Mouse (Mus musculus) testis, adult 10 weeks (tissue): Measurements from ENCODE around the gene Rnf4. TPM values are rescaled to one million over a fixed set of nuclear protein-coding genes. Genes with fewer than 3 reads are reported as not detected.

ENCODE experiments used
- polyA plus RNA-seq: library from polyadenylated mRNA; stranded (reverse); fragments of 350-450 nt; fragmentation: Illumina TruSeq; extraction: RNeasy Lipid Tissue Mini Kit (QIAGEN cat#74804); gene quantifications from one replicate; pipeline ENCODE4 v1.2.3, GENCODE M21; 2014; ENCODE audit warnings: low read depth, low replicate concordance

The Rnf4 gene
- polyA plus RNA-seq = 371 TPM

DNA sequence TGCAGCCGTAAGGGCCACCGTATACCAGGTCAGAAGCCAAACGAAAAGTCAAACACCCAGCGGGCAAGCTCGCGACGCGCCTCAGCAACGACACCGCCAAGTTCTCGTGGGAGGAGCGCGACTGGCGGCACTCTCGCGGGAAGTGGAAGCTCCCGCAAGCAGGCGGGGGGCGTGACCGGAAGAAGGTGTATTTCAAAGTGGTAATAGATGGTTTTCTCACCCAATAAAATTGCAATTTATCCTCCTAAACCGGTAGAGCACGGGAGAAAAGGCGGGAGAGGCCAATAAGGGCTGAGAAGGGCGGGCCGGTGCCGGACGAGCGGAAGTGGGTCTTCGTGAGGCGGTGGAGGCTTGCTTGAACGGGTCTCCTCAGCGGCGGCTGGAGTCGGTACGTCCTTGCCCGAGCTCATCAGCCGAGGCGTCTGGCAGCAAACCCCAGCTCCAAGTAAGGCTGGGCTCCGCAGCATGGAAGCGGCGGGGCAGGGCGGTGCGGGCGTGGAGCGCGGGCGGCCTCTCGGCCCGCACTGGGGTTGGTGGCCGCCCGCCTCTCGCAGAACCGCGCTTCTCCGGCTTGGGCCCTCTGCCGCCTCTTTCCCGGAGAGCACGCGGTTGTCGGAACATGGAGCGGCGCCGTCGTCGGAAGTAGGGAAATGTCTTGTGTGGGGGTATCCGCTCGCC lies at the start of gene Rnf4:
Gene Rnf4, plus strand, starts transcription at position 193 of the 678 bp plus-strand sequence.

DNA sequence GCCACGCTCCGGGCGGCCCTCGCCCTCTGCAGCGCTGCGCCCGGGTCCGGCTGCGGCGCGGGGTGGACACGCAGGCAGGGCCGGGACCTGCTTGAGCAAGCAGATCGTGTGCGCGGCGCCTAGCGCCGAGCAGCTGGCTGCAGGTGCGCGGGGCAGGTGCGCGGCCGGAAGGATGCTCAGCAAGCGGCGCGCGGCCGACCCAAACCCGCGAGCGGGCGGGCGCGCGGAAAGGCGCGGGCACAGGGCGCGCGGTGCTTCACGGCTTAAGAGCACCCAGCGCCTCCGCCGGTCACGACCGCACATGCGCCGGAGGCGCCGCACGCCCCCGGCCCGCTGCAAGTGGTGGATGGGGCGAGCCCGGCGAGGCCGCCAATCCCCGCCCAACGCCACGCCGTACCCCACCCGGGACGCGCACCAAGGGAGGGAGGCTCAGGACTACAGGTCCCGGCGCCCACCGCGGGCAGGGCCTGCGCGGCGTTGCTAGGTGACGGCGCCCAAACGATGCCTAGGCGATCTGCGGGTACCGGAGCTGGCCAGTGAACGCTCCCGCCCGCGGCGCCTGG lies 47.9 kb upstream of the Rnf4 start, which contains the start of the genes Zfyve28 and Cfap99:
Gene Zfyve28, minus strand, starts transcription at position 296 of the 563 bp plus-strand sequence.
Gene Cfap99, plus strand, starts transcription at position 447 of the 563 bp plus-strand sequence.

DNA sequence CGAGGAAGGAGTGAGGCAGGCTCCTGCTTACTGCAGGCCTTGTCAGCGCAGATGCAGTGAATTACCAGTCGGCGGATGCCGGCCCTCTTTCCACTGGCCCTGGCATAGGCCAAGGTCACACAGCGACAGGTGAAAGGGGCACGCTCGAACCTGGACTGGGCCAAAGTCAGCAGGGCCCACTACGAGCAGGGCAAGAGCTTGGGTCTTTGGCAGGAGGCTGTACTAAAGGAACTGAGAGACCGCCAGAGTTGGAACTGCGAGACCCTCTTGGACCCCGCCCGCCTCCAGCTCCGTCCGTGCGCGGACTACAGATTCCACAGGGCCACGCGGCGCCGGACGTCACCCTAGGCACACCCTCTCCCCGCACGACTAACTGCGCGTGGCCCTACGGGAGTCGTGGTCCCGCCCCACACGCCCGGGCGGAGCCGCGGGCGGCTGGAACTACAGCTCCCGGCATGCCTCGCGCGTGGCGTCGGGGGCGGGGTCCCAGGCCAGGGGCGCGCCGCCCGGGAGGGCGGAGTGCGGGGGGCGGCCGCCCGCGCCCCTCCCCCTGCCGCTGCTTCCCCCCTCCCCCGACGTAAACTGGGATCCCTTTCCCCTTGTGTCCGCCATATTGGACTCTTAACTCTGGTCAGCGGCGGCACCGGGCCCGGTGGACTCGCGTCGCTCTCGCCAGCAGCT lies 33.4 kb downstream of the Rnf4 start, which contains the start of gene Fam193a:
Gene Fam193a, plus strand, starts transcription at position 593 of the 681 bp plus-strand sequence.

Other genes with a start within 250 kb of the Rnf4 start
- 38.5 TPM for gene Poln, start 166.8 kb upstream of the Rnf4 start, polyA plus RNA-seq
- gene Haus3, start 166.8 kb upstream of the Rnf4 start, polyA plus RNA-seq = 51.3 TPM
- 6.8 TPM for gene Mxd4, start 148.6 kb upstream of the Rnf4 start, polyA plus RNA-seq
- 0.25 TPM for gene Zfyve28, start 47.8 kb upstream of the Rnf4 start, polyA plus RNA-seq
- gene Cfap99, start 47.7 kb upstream of the Rnf4 start, polyA plus RNA-seq = 4.9 TPM
- gene Fam193a, start 33.6 kb downstream of the Rnf4 start, polyA plus RNA-seq = 58.2 TPM
- 2.8 TPM for gene Tnip2, start 177.7 kb downstream of the Rnf4 start, polyA plus RNA-seq
- gene Sh3bp2, start 189.5 kb downstream of the Rnf4 start, polyA plus RNA-seq = 0.62 TPM
- 35.9 TPM for gene Add1, start 237.4 kb downstream of the Rnf4 start, polyA plus RNA-seq